Mouse (Mus musculus) brain, embryonic 14.5 days (tissue): ENCODE measurements at regions not wholly inside any gene's neighbourhood (a gene's known extent, or its start where the extent isn't known, plus 50 kb on each side); places are given as distances from the start of the nearest gene placed in this dataset.

Source experiments
- CTCF ChIP-seq: fragments of 200-500 bp; IDR thresholded peaks from 2 replicates; pipeline ENCODE4 v1.5.1; 2012; ENCODE audit warnings: inconsistent platforms, mild to moderate bottlenecking, moderate library complexity, borderline replicate concordance; ENCODE audit not compliant: insufficient read depth, insufficient read length; ENCODE audit errors: extremely low read depth
- POLR2A ChIP-seq: fragments of 200-500 bp; IDR thresholded peaks from 2 replicates; pipeline ENCODE4 v1.6.1; 2012; ENCODE audit warnings: mild to moderate bottlenecking, inconsistent platforms, borderline replicate concordance; ENCODE audit not compliant: poor library complexity, insufficient read depth, insufficient read length, severe bottlenecking; ENCODE audit errors: extremely low read depth

DNA sequence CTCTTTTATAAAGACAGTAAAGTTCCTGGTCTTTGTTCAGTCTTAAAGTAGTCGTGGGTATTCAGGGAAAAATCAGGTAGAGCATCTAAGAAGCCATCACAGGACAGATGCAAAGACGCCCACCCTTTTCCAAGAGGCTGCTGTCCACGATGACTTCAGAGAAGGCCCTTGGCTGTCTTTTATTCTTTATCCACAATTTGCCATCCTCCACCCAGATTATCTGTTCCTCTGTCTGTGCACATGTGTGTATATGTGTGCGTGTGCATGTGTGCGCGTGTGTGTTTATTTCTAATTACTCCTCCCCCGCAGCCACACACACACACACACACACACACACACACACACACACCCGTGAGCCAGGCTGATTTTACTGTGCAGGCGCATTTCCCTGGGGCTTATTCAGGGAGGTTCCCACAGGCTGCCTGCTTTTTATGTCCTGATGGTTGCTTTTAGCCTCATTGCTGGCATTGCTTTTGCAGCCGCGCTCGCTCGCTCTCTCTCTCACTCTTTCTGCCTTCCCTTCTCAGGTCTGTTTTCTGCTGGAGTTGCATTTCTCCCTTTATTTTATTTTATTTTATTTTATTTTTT is 381.6 kb upstream of the Zfp703 start:
- TF ChIP-seq CTCF, result no peak
- TF ChIP-seq POLR2A, result no peak
